Mouse (Mus musculus) retina, adult 2 months (tissue): ENCODE results near the gene Ank.

ENCODE experiments used
- DNase-seq: peaks from one replicate; pipeline ENCODE4 v3.0.0-alpha.2; 2012; ENCODE audit warnings: low read depth, low spot score

The Ank gene

DNA sequence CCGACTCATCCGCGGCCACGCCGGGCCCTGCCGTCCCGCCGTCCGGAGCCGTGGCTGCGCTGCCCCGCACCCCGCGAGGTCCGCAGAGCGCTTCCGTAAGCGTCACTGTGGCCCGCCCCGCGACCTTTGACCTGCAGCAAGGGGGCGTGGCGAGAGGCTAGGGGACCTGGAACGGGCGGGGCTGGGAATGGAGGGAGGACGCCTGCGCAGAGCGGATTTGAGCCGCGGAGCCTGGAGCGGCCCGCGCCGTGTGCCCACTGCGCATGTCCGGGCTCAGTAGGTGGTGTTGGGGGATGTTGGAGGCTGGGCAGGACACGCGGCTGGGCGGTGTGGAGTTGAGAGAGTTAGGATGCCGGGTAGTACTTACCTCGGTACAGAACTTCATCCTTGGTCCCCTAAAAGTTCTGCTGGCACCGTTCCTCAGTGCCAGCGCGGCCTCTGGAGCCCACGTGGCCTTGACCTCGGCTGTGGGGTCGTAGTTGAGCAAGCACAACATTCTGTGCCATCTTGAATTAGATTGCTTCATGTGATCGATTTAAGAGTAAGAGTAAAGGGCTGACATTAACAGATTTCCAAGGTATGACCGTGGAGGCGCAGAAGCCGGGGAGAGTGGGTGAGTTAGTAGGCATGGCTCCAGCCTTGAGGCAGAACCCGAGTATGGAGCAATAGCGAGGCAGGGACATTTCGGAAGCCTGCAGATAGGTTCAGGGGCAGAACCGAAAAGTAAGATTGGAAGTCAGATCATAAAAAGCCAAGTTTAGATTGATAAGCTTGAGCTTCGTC, 164.3 kb downstream of the Ank start, which contains the start of gene Otulin:
Gene Otulin (minus strand): TSS at position 93 of the 783 bp plus-strand sequence.
- peak; percentile 93 for DNase-seq

- DNase-seq, result no peak
These were observed 167.7 kb downstream of the Ank start for GRCm38 (mm10) chr15:27633941-27634900.

DNA sequence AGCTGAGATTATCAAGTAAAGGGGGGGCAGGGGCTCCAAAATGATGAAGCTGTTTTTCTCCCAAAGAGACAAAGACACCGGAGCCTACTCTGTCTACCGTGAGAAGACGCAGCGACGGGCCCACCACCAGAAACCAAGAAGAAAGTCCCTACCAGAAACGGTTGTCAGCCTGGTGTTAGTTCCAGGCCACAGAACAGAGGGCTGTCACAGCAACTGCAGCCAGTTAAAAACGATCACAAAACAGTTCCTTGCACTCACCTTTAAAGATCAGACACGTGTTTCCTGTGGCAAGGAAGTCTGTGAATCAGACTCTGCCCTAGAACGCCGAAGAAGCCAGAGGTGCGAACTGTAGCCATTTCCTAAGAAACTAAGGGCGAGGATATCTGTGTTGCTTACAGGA, 174.7 kb downstream of the Ank start:
- DNase-seq, result no peak

GRCm38 (mm10) chr15:27642895-27643294, 176.4 kb downstream of the Ank start:
- no peak for DNase-seq
